Mouse (Mus musculus): ENCODE measurements around the gene E130218I03Rik. TPM values are rescaled to one million over a fixed set of nuclear protein-coding genes. Genes with fewer than 3 reads are reported as not detected.

The E130218I03Rik gene
- not detected in 2 replicates for polyA plus RNA-seq (2012; rRNA removed)

- H3K4me3 ChIP-seq (ENCODE audit: extremely low read depth, insufficient read depth, insufficient read length): no peak within 1 kb of the TSS
- no peak for TF ChIP-seq CTCF (IDR thresholded peaks at IDR 0.05; ENCODE audit: extremely low read depth, insufficient read depth, insufficient read length, insufficient replicate concordance)
- no peak for TF ChIP-seq POLR2A (IDR thresholded peaks at IDR 0.05; ENCODE audit: low read depth, low read length)
- H3K27me3 ChIP-seq (ENCODE audit: control insufficient read depth, insufficient read depth, low read length): no peaks in the 10 kb centered on the region; the same call in 1 of the 2 replicates
- DNase-seq (ENCODE audit: low read depth in 1 of 2, low spot score in 2 of 2): no peak
- peaks cover 4% of the 10 kb centered on the region; the same call in 1 of the 2 replicates for H3K4me1 ChIP-seq (ENCODE audit: control insufficient read depth, insufficient read depth, insufficient read length)
- H3K36me3 ChIP-seq (ENCODE audit: control insufficient read depth, insufficient read depth, low read length): no peaks in the 10 kb centered on the region
- no peak within 1 kb of the TSS for H3K27ac ChIP-seq (ENCODE audit: insufficient read depth, low read length)
- 91% methylated on average over 17 of the region's 17 CpGs for WGBS
Observed at GRCm38 (mm10) chr4:134243516-134244250, at the start of gene E130218I03Rik. Gene E130218I03Rik (plus strand): TSS chr4:134243662.

GRCm38 (mm10) chr4:134199371-134199770 is 44.1 kb upstream of the E130218I03Rik start:
- H3K27me3 ChIP-seq (ENCODE audit: control insufficient read depth, insufficient read depth, low read length): no peaks in the 10 kb centered on the region
- TF ChIP-seq POLR2A (IDR thresholded peaks at IDR 0.05; ENCODE audit: low read depth, low read length) (no peak), CTCF (IDR thresholded peaks at IDR 0.05; ENCODE audit: extremely low read depth, insufficient read depth, insufficient read length, insufficient replicate concordance) (no peak)
- H3K36me3 ChIP-seq (ENCODE audit: control insufficient read depth, insufficient read depth, low read length): no peaks in the 10 kb centered on the region
- DNase-seq (ENCODE audit: low read depth in 1 of 2, low spot score in 2 of 2): no peak
- H3K4me3 ChIP-seq (ENCODE audit: extremely low read depth, insufficient read depth, insufficient read length): no peak overlapping the region
- no peak overlapping the region for H3K27ac ChIP-seq (ENCODE audit: insufficient read depth, low read length)
- WGBS: 83% methylated on average over 2 of the region's 2 CpGs
- H3K4me1 ChIP-seq (ENCODE audit: control insufficient read depth, insufficient read depth, insufficient read length): no peaks in the 10 kb centered on the region

- DNase-seq (ENCODE audit: low read depth in 1 of 2, low spot score in 2 of 2): no peak
- no peaks in the 10 kb centered on the region for H3K27me3 ChIP-seq (ENCODE audit: control insufficient read depth, insufficient read depth, low read length)
- H3K4me3 ChIP-seq (ENCODE audit: extremely low read depth, insufficient read depth, insufficient read length): no peak within 1 kb of the TSS
- H3K4me1 ChIP-seq (ENCODE audit: control insufficient read depth, insufficient read depth, insufficient read length): no peaks in the 10 kb centered on the region
- TF ChIP-seq CTCF (IDR thresholded peaks at IDR 0.05; ENCODE audit: extremely low read depth, insufficient read depth, insufficient read length, insufficient replicate concordance) (no peak), POLR2A (IDR thresholded peaks at IDR 0.05; ENCODE audit: low read depth, low read length) (no peak)
- no peaks in the 10 kb centered on the region for H3K36me3 ChIP-seq (ENCODE audit: control insufficient read depth, insufficient read depth, low read length)
- no peak within 1 kb of the TSS for H3K27ac ChIP-seq (ENCODE audit: insufficient read depth, low read length)
- 96% methylated on average over 4 of the region's 4 CpGs for WGBS
Observed at GRCm38 (mm10) chr4:134202904-134203303, 40.6 kb upstream of the E130218I03Rik start, which contains the start of gene Gm7534. Gene Gm7534 (minus strand): TSS chr4:134203004.

GRCm38 (mm10) chr4:134203340-134203896 is 40.0 kb upstream of the E130218I03Rik start:
- Histone ChIP-seq H3K4me1 (ENCODE audit: control insufficient read depth, insufficient read depth, insufficient read length) (no peaks in the 10 kb centered on the region), H3K36me3 (ENCODE audit: control insufficient read depth, insufficient read depth, low read length) (no peaks in the 10 kb centered on the region), H3K4me3 (ENCODE audit: extremely low read depth, insufficient read depth, insufficient read length) (no peak overlapping the region), H3K27ac (ENCODE audit: insufficient read depth, low read length) (no peak overlapping the region), H3K27me3 (ENCODE audit: control insufficient read depth, insufficient read depth, low read length) (no peaks in the 10 kb centered on the region)
- no peak for TF ChIP-seq CTCF (IDR thresholded peaks at IDR 0.05; ENCODE audit: extremely low read depth, insufficient read depth, insufficient read length, insufficient replicate concordance)
- TF ChIP-seq POLR2A (IDR thresholded peaks at IDR 0.05; ENCODE audit: low read depth, low read length): no peak
- no peak for DNase-seq (ENCODE audit: low read depth in 1 of 2, low spot score in 2 of 2)
- WGBS: 65% methylated on average over 17 of the region's 17 CpGs

GRCm38 (mm10) chr4:134206488-134207053 is 36.9 kb upstream of the E130218I03Rik start:
- no peaks in the 10 kb centered on the region for H3K4me1 ChIP-seq (ENCODE audit: control insufficient read depth, insufficient read depth, insufficient read length)
- no peak overlapping the region for H3K27ac ChIP-seq (ENCODE audit: insufficient read depth, low read length)
- H3K36me3 ChIP-seq (ENCODE audit: control insufficient read depth, insufficient read depth, low read length): no peaks in the 10 kb centered on the region
- no peak for DNase-seq (ENCODE audit: low read depth in 1 of 2, low spot score in 2 of 2)
- no peak for TF ChIP-seq POLR2A (IDR thresholded peaks at IDR 0.05; ENCODE audit: low read depth, low read length)
- no peak for TF ChIP-seq CTCF (IDR thresholded peaks at IDR 0.05; ENCODE audit: extremely low read depth, insufficient read depth, insufficient read length, insufficient replicate concordance)
- 39% methylated on average over 6 of the region's 6 CpGs for WGBS
- H3K27me3 ChIP-seq (ENCODE audit: control insufficient read depth, insufficient read depth, low read length): no peaks in the 10 kb centered on the region
- H3K4me3 ChIP-seq (ENCODE audit: extremely low read depth, insufficient read depth, insufficient read length): no peak overlapping the region

- Histone ChIP-seq H3K4me3 (ENCODE audit: extremely low read depth, insufficient read depth, insufficient read length) (no peak overlapping the region), H3K27me3 (ENCODE audit: control insufficient read depth, insufficient read depth, low read length) (no peaks in the 10 kb centered on the region), H3K36me3 (ENCODE audit: control insufficient read depth, insufficient read depth, low read length) (no peaks in the 10 kb centered on the region), H3K4me1 (ENCODE audit: control insufficient read depth, insufficient read depth, insufficient read length) (no peaks in the 10 kb centered on the region), H3K27ac (ENCODE audit: insufficient read depth, low read length) (no peak overlapping the region)
- 73% methylated on average over 11 of the region's 11 CpGs for whole genome bisulfite sequencing
- TF ChIP-seq POLR2A (IDR thresholded peaks at IDR 0.05; ENCODE audit: low read depth, low read length) (no peak), CTCF (IDR thresholded peaks at IDR 0.05; ENCODE audit: extremely low read depth, insufficient read depth, insufficient read length, insufficient replicate concordance) (no peak)
- DNase-seq (ENCODE audit: low read depth in 1 of 2, low spot score in 2 of 2): no peak
Observed at GRCm38 (mm10) chr4:134222793-134223600, 20.5 kb upstream of the E130218I03Rik start.
